Mouse (Mus musculus) frontal cortex, postnatal 36 days (tissue): ENCODE results near the gene Olfr235.
"Not testable (repeated sequence)": the region's sequence is repeated elsewhere in the genome, so short reads cannot be mapped to it uniquely, and the experiment has no call there.

Source experiments
- DNase-seq, 2 experiments: peaks; one replicate each; pipeline ENCODE4 v3.0.0; 2022; ENCODE audit warnings: low spot score in 2 of 2

Gene Olfr235

GRCm38 (mm10) chr19:12260732-12261131 lies at the start of gene Olfr235:
Gene Olfr235 (plus strand): TSS chr19:12261032.
- DNase-seq, result no peak

GRCm38 (mm10) chr19:12232496-12232895 lies 28.3 kb upstream of the Olfr235 start, which contains the start of gene Olfr1432:
Gene Olfr1432 (minus strand): TSS chr19:12232596.
- DNase-seq, result not testable (repeated sequence)

DNA sequence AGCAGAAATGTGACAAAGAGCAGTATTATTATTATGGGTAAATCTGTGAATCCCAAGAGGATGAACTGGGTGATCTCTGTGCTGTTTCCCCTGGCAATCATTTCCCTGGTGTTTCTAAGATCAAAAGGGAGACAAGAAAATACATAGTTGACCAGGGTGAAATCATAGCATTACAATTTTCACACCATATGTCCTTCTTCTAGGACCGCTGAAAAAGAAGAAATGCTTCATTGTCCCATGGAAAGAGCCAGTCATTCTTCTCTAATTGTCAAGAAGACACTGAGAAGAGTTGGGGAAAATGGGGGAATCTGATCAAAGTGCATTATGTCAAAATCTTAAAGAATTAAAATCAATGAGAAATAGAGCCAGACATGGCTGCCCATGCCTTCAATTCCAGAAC lies 19.3 kb upstream of the Olfr235 start, which contains the start of gene Olfr262:
Olfr262 (minus strand) TSS at position 101 of the 400 bp plus-strand sequence.
- DNase-seq, result no peak

DNA sequence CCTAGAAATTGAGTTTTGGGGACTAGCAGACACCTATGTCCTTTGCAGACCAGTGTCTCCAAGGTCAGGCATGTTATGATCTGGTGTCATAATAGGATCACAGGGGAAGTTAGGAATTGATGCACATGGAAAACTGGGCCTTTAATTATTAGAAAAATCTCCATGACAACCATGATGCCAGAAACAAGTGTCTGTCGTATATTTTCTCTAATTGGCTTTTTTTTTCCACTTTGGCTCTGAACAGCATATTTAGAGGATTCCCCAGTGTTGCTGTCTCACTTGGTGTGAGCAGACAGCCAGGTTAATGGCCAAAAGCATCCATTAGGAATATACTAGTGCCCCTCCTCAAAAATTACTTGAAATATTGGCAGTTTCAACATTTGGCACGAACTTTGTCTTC lies 18.7 kb downstream of the Olfr235 start, which contains the start of gene Olfr1434:
Olfr1434 (plus strand) TSS at position 301 of the 400 bp plus-strand sequence.
- DNase-seq, result no peak

DNA sequence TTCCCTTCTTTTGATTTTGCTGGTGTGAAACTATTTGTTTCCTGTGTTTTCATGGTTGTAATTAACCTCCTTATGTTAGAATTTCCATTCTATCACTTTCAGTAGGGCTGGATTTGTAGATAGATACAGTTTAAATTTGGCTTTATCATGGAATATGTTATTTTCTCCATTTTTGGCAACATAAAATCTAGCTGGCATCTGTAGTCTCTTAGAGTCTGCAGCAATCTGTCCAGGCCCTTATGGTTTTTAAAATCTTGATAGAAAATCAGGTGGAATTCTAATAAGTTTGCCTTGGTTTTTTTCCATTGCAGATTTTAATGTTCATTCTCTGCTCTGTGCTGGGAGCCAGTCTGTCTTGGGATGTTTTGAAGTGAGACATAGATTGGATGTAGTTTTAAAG lies 32.1 kb downstream of the Olfr235 start:
- peak; percentile 0 to 13 for DNase-seq

DNA sequence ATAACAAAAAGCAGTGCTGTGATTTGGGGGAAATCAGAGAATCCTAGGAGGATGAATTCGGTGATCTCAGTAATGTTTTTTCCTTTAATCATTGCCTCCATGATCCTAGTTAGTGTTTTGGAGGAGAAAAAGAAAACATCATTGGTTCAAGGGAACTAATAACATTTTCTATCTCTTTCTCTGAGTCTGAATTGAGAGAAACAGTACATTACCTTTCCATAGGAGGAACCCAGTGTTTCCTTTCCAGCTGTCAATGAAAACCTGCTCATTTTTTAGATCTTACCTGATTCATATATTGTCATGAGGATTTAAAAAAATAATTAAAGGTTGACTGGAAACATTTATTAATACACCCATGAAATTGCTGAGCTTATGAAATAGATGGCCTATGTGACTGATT lies 38.2 kb downstream of the Olfr235 start, which contains the start of gene Olfr1436:
Olfr1436 (minus strand) TSS at position 101 of the 400 bp plus-strand sequence.
- DNase-seq, result not testable (repeated sequence)
